Mouse (Mus musculus) right cerebral cortex, postnatal 4 days (tissue): ENCODE results near the gene Idua.
A peak's percentile ranks its signal among the peaks of the same experiment; 100 is the strongest.

ENCODE experiments used
- DNase-seq: peaks from one replicate; pipeline ENCODE4 v3.0.0-alpha.2; 2022

The Idua gene

GRCm38 (mm10) chr5:108691152-108691551 is 31.0 kb downstream of the Idua start:
- DNase-seq: no peak

DNA sequence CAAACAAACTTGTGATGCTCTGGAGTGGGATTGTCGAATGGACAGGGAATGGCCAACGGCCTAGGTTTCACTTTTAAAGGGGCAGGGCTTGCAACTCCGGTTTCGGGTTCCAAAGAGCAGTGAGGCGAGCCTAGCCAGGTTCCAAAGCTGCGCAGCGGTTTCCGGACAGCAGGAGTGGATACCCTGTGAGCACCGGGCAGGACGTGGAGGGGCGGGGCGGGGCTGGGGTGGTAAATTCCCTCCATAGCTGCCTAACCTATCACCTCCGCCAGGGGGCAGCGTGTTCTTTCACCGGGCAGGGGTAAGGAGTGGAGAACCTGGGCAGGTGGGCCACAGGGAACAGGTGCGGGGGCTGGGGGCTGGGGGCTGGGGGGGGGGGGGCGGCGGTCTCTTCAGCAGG is 32.1 kb downstream of the Idua start, which contains the start of gene Fgfrl1:
Gene Fgfrl1, plus strand, starts transcription at position 112 of the 400 bp plus-strand sequence.
- peak; percentile 46 for DNase-seq

- peak; percentile 85 for DNase-seq
Observed at GRCm38 (mm10) chr5:108693872-108694288, 33.7 kb downstream of the Idua start.

- DNase-seq: peak; percentile 34
Observed at GRCm38 (mm10) chr5:108694352-108695261, 34.5 kb downstream of the Idua start.

- DNase-seq: no peak
Observed at GRCm38 (mm10) chr5:108695861-108696260, 35.7 kb downstream of the Idua start.

- DNase-seq: no peak
Observed at GRCm38 (mm10) chr5:108696542-108696941, 36.4 kb downstream of the Idua start.

DNA sequence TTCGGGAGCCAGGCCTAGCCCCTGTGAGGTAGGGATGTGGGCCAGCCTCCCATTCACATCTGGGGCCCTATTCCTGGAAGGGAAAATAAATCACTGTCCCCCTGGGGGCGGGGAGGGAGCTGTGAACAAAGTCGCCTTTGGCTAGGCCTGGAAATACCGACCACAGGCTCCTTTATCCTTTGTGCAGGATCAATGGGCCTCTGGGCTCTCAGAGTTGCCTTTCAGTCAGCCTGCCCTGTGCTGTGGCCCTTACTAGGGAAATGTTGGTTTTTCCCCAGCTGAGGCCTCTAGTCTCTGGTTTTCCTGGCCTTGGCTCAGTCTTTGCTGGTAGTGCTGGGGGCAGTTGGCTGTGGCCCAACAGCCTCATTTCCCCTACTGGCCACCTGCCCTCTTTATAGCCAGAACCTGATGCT is 37.2 kb downstream of the Idua start:
- peak; percentile 47 for DNase-seq

- no peak for DNase-seq
Observed at GRCm38 (mm10) chr5:108700346-108700745, 40.2 kb downstream of the Idua start.

DNA sequence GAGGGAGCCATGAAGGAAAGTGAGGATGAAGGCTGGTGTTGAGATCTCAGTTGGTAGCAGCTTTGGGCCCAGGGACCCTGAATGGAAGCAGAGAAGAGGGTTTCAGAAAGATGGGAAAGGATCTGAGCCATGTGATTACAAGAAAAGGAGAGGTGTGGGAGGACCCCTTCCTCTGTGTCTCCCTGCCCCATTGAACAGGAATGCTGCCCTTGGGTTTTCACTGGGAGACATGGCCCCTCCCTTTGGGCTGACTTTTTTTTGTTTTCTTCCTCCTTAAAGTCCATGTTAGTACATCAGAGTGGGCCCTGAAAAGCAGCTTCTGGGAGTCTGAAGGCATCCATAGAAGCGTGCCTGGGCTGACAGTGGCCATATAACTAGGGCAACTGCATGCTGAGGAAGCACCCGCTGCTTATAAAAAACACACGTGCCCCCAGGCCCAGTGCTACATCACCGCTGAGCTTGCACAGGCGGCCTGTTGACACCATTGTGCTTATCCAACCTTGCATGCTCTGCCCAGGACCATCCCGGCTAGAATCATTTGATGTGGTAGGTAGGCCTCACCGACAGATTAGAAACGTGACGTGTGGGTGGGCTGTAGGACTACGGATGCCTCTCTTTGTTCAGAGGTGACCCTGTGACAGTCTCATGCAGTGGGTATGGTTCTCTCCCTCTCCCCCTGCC is 41.4 kb downstream of the Idua start:
- DNase-seq: no peak

GRCm38 (mm10) chr5:108703754-108704626 is 43.9 kb downstream of the Idua start:
- no peak for DNase-seq

DNA sequence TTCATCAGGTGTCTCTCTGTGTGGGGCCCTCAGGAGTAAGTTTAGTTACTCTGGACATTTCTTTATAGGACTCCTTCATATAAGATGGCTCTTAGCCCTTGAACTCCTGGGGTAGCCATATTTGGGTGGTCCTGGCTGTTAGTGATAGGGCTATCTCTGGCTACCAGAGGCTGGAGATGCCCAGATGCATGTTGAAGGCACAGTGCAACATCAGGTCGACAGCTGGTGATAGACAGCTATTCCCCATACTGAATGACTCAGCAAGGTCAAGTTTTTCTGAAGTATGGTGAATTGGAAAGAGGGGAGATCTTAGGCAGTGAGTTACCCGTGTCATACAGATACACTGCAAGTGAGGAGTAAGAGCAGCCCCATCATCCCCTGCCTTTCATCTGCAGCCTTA is 47.6 kb downstream of the Idua start:
- DNase-seq: no peak

GRCm38 (mm10) chr5:108708419-108708818 is 48.3 kb downstream of the Idua start:
- no peak for DNase-seq

- DNase-seq: no peak
Observed at GRCm38 (mm10) chr5:108708981-108709731, 49.0 kb downstream of the Idua start.

DNA sequence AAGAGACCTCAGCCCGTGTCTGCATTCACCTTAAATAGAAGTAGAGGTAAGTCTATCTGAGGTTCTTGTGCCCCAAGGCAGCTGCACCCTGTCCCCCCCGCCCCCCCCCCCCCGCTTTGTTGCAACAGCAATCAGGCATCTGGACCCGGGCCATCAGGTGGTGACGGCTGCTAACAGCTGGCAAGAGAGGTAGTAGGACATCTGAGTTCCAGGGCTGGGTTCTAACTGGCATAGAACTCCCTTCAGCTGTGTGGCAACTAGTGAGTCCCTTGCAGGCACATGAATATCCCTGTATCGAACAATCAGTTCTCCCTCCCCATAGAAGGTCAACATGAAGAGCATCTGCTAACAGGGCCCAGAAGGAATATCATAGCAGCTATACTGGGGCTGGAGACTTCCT is 51.8 kb downstream of the Idua start:
- DNase-seq: no peak

GRCm38 (mm10) chr5:108713096-108713495 is 53.0 kb downstream of the Idua start:
- DNase-seq: no peak

GRCm38 (mm10) chr5:108713691-108714090 is 53.6 kb downstream of the Idua start:
- DNase-seq: no peak

DNA sequence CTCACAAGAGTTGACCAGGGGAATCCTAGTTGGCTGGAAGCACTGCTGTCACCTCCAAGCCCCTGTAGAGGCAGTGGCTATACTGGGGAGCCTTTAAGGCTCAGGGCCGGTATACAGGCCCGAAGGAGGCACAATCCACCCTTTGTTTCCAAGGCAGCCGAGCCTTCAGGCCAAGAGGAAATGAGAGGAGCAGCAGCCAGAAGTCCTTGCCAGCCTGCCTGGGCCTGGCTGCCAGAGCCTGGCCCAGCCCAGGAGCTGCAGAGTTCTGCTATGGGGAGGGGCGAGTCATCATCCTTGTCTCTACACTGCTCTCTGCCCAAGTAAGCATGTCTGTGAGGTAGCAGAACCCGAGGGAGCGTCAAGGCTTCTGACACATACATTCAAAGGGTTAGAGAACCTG is 54.0 kb downstream of the Idua start:
- peak; percentile 22 for DNase-seq

GRCm38 (mm10) chr5:108715974-108716373 is 55.8 kb downstream of the Idua start:
- no peak for DNase-seq

DNA sequence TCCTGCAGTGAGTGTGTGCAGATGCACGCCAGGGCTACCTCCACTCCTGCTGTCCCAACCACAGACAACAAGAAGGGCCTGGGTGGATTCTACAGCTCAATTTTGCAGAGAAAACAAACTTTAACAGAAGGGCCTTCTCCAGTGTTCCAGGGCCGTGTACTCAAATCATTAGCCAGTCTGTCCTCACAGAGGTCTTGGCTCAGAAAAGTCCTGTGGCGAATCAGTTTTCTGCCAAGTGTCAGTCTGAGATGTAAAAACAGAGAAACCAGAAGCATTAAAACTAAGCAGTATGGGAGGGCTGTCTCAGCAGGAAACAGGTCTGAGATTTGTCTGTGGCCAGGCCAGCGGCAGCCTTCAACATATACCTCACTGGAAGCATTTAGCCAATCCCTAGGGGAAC is 57.9 kb downstream of the Idua start:
- DNase-seq: no peak

- no peak for DNase-seq
Observed at GRCm38 (mm10) chr5:108719761-108720160, 59.6 kb downstream of the Idua start.

DNA sequence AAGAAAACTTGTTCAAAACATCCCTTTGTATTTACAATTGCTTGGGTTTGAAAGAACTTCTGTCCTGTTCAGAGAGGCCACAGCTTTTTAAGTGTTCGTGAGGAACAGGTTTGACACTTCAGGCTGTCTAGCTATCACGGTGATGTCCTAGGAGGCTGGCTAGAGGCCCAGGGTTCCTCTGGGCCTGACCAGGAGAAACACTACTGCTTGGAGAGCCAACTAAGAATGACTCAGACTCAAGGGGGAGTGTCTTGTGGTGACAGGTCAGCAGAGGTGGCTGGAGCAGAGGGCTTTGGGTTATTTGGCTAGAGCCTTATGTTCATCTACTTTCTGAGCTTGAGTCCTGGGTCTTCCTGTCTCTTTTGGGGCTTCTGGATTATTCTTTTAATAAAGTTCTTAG is 63.9 kb downstream of the Idua start:
- DNase-seq: no peak

DNA sequence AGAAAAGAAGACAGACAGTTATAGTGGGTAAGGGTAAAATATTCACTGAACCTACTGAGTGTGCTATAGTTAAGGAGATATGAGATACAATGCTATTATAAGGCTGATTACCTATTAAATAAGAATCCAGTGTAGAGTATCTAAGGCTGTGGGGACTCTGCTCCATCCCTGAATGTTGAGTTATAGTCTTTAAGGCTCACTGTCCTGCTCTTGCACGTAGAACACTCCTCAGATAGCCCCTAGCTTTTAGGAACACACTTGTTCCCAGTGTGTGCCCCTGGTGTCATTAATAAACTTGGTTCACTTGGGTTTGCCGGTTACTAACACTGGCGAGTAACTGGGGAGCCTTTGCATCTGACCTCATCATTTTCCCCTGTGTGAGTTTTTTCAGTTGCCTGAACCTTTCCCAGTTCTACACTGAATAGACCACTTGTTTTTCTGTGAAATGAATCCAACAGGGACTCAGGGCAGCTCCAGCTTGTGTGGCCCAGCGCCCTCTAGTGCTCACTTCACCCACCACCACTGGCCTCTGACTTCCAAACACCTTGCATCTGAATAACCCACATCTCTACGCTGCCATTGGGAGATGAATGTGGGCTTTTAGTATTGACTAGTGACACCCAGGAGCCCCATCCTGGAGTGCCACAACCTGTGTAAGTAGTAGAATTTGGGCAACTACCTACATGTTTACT is 66.6 kb downstream of the Idua start:
- DNase-seq: peak; percentile 70
